Mouse (Mus musculus) stomach, embryonic 14.5 days (tissue): ENCODE results near the gene Timm8a2. TPM values are rescaled to one million over a fixed set of nuclear protein-coding genes. Genes with fewer than 3 reads are reported as not detected.
"Not testable (repeated sequence)": the region's sequence is repeated elsewhere in the genome, so short reads cannot be mapped to it uniquely, and the experiment has no call there.

Experiments
- ATAC-seq: fragments of 200-750 bp; cut with Nextera tagmentation; 2 replicates; pipeline ENCODE4 v1.8.0; 2017; ENCODE audit warnings: low read depth, moderate TSS enrichment; ENCODE audit not compliant: insufficient number of reproducible peaks, insufficient read depth, low FRiP score
- H3K27ac ChIP-seq: fragments of 300-500 bp; sonication (generic); 2 replicates; pipeline ENCODE4 v1.5.1; 2014; ENCODE audit warnings: mild to moderate bottlenecking, low read length, moderate library complexity, mixed read lengths
- H3K27me3 ChIP-seq: fragments of 300-500 bp; sonication (generic); 2 replicates; pipeline ENCODE4 v1.6.1; 2014; ENCODE audit warnings: low read length, control low read depth, mixed read lengths; ENCODE audit not compliant: control insufficient read depth, insufficient read depth
- H3K36me3 ChIP-seq: fragments of 300-500 bp; sonication (generic); 2 replicates; pipeline ENCODE4 v1.6.1; 2014; ENCODE audit warnings: mild to moderate bottlenecking, control low read depth, low read length, moderate library complexity, mixed read lengths; ENCODE audit not compliant: control insufficient read depth, insufficient read depth
- H3K4me1 ChIP-seq: fragments of 300-500 bp; sonication (generic); 2 replicates; pipeline ENCODE4 v1.6.1; 2014; ENCODE audit warnings: low read length, control low read depth, mixed read lengths; ENCODE audit not compliant: control insufficient read depth, insufficient read depth
- H3K4me2 ChIP-seq: fragments of 300-500 bp; sonication (generic); replicated peaks from 2 replicates; pipeline ENCODE4 v1.6.1; 2014; ENCODE audit warnings: low read depth, low read length, control low read depth
- H3K4me3 ChIP-seq: fragments of 300-500 bp; sonication (generic); 2 replicates; pipeline ENCODE4 v1.5.1; 2014; ENCODE audit warnings: low read depth, low read length, control low read depth
- H3K9ac ChIP-seq: fragments of 300-500 bp; sonication (generic); replicated peaks from 2 replicates; pipeline ENCODE4 v1.6.1; 2014; ENCODE audit warnings: low read depth, mild to moderate bottlenecking, control low read depth, low read length, moderate library complexity, mixed read lengths
- H3K9me3 ChIP-seq: fragments of 300-500 bp; sonication (generic); 2 replicates; pipeline ENCODE4 v1.6.1; 2016; ENCODE audit warnings: low read depth, low read length, control low read depth; ENCODE audit not compliant: control insufficient read depth
- WGBS: fragments of 180-500 bp; shearing (Covaris S2); extraction: QIAGEN DNeasy Blood & Tissue Kit; methylation state at CpG from one replicate; pipeline ENCODE4 v1.1.7; 2014; 5-methylcytosine and 5-hydroxymethylcytosine counted together
- polyA plus RNA-seq: library from polyadenylated mRNA; unstranded; fragments of >200 nt; fragmentation: Nextera tagmentation; extraction: Ambion mirVana; gene quantifications from 2 replicates; pipeline ENCODE4 v1.2.1, GENCODE M21; 2014

The Timm8a2 gene
- polyA plus RNA-seq, 1 experiment from 2014 or later: not detected

DNA sequence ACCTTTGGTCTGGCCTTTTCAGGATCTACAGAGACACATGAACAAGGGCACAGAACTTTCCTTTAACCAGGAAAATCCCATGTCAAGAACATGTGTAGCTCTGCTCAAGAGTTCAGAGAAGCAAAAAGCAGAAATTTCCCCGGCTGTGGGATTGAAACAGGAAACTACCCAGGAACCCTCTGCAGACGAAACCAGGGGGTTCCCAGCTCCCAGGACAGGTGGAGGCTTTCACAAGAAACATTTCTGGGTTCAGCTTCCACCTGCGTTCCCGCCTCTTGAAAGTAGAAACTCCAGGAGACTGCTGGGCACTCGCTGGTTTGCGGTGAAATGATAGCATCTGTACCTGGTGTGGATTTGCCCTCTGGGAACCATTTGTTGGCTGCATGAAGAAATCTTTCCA lies 22.4 kb downstream of the Timm8a2 start:
- H3K27me3 ChIP-seq: no peaks in the 10 kb centered on the region
- no peak overlapping the region for H3K9ac ChIP-seq
- no peak for ATAC-seq
- H3K4me1 ChIP-seq: no peaks in the 10 kb centered on the region
- H3K9me3 ChIP-seq: no peaks in the 10 kb centered on the region
- no peaks in the 10 kb centered on the region for H3K36me3 ChIP-seq
- H3K4me3 ChIP-seq: no peak overlapping the region
- H3K27ac ChIP-seq: no peak overlapping the region
- 73% methylated on average over 6 of the region's 6 CpGs for WGBS
- no peak overlapping the region for H3K4me2 ChIP-seq

DNA sequence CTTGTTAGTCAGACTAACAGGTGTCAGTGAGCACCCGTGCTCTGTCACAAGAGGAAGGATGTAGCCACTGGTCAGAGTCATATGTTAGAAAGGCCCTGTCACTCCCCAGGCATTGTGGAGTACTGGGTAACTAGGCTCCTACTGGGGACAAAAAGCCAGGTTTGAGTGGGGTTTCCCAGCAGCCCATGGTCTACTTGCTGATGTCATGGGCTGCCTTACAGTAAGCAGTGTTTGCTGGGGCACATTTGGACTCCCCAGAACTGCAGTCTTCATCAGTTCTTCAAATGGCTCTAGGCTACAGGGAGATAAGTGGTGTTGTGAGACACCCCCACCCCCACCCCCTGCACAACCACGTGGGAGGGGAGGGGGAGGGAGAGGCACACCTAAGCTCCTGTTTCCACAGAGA lies 23.5 kb downstream of the Timm8a2 start:
- Histone ChIP-seq H3K27ac (no peak overlapping the region), H3K9me3 (no peaks in the 10 kb centered on the region), H3K36me3 (no peaks in the 10 kb centered on the region), H3K27me3 (no peaks in the 10 kb centered on the region), H3K4me2 (no peak overlapping the region), H3K9ac (no peak overlapping the region), H3K4me3 (no peak overlapping the region), H3K4me1 (no peaks in the 10 kb centered on the region)
- WGBS: 24% methylated on average over 2 of the region's 2 CpGs
- ATAC-seq: no peak

DNA sequence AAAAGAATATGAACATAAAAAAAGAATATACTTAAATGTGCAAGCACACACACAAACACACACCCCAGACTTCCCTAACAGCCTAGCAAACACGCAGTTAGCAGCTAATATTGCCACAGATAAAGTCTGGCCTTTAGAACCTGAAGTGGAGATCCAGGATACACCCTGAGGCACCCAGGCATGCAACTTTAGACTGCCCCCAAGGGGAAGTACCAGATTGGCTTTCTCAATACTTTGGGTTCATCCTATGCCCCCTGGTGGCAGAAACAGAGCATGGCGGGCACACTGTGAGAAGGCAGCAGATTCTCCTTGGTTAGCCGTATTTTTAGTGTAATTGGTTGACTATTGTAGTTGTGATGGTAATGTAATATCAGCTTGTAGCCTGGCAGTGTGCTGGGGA lies 26.2 kb downstream of the Timm8a2 start:
- Histone ChIP-seq H3K27me3 (no peaks in the 10 kb centered on the region), H3K9me3 (no peaks in the 10 kb centered on the region), H3K4me3 (no peak overlapping the region), H3K4me1 (no peaks in the 10 kb centered on the region), H3K9ac (no peak overlapping the region), H3K27ac (no peak overlapping the region), H3K36me3 (no peaks in the 10 kb centered on the region), H3K4me2 (no peak overlapping the region)
- WGBS: 13% methylated on average over 3 of the region's 3 CpGs
- ATAC-seq: peak; percentile 48

DNA sequence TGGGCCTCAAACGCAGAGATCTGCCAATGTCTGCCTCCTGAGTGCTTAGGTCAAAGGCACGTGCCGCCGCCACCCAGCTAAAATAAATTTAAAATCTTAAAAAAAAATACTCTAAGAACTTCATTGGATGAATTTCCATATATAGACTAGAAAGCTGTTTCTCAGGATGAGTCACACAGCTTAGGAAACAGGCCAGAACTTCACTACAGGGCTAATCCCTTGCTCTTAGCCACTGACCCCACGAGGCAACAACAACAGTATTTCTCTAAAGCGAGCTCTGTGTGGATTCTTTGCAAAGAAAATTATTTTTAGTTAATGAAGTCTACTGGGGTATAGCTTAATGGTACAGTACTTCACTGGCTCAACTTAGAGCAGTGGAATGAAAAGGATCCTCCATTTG lies 26.9 kb downstream of the Timm8a2 start:
- Histone ChIP-seq H3K27me3 (no peaks in the 10 kb centered on the region), H3K9me3 (no peaks in the 10 kb centered on the region), H3K9ac (no peak overlapping the region), H3K4me3 (no peak overlapping the region), H3K36me3 (no peaks in the 10 kb centered on the region), H3K4me2 (no peak overlapping the region), H3K4me1 (no peaks in the 10 kb centered on the region), H3K27ac (no peak overlapping the region)
- 72% methylated on average over 6 of the region's 6 CpGs for WGBS
- ATAC-seq: no peak

DNA sequence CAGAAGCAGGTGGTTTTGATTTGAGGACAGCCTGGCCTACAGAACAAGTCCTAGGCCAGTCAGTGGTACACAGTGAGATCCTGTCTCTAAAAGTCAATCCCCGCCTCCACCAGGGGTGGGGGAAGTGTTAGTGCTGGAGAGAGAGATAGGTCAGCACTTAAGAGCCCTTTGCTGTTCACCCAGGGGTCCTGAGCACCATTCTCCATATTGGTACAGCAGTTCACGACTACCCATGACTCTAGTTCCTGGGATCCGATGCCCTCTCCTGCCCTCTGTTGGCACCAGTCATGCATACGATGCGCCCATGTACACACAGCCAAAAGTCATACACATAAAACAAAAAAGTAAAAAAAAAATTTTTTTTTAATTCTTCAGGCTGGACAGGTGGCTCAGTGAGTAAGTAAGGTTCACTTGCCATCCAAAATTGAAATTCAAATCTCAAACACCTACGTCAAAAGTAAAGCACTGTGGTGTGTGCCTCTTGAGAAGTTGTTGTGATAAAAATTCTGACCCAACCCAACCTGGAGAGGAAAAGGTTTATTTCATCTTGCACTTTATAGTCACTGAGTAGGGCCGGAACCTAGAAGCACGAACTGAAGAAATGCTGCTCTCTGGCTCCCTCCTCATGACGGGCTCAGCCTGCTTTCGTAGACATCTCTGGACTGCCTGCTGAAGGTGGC lies 28.1 kb downstream of the Timm8a2 start:
- H3K27me3 ChIP-seq: no peaks in the 10 kb centered on the region
- no peak overlapping the region for H3K9ac ChIP-seq
- no peak overlapping the region for H3K4me2 ChIP-seq
- H3K4me3 ChIP-seq: no peak overlapping the region
- ATAC-seq: no peak
- H3K27ac ChIP-seq: no peak overlapping the region
- H3K9me3 ChIP-seq: no peaks in the 10 kb centered on the region
- no peaks in the 10 kb centered on the region for H3K36me3 ChIP-seq
- no peaks in the 10 kb centered on the region for H3K4me1 ChIP-seq
- WGBS: 84% methylated on average over 10 of the region's 10 CpGs

DNA sequence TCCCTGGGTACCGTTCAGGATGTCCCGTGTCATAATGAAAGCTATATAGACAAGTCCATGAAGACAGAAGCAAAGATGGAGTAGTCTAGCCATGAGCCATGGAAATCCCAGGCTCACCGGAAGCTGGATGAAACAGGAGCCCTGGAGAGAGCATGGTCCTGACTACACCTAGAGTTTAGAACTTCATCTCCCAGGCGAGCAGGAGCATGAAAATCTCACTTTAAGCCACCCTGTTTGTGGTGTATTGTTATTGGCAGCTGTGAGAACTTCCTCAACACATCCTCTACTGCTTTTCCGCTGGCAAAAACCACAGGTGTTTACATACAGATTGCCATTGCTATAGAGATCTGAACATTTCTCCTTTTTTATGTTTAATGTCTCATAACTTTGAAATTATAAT lies 29.1 kb downstream of the Timm8a2 start:
- Histone ChIP-seq H3K9ac (no peak overlapping the region), H3K4me1 (no peaks in the 10 kb centered on the region), H3K9me3 (no peaks in the 10 kb centered on the region), H3K4me2 (no peak overlapping the region), H3K27ac (no peak overlapping the region), H3K27me3 (no peaks in the 10 kb centered on the region), H3K36me3 (no peaks in the 10 kb centered on the region), H3K4me3 (no peak overlapping the region)
- 76% methylated on average over 5 of the region's 5 CpGs for WGBS
- no peak for ATAC-seq

DNA sequence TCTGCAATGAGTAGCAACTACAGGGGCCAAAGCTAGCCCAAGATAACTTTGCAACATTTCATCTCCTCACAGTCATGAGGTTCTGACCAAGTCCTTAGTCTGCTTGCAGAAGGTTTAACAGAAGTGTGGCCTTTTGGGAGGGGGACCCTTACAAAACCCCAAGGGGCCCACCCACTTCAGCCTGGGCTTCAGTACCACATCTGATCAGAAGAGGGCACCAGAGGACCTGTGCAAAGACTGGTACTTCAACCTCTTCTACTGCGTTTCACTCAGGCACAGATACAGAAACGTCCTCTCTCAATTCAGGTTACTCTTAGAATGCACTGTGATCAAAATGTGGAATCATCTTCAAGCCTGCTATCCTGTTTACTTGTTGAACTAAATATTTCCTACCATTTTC lies 30.0 kb downstream of the Timm8a2 start:
- ATAC-seq: no peak
- Histone ChIP-seq H3K27ac (no peak overlapping the region), H3K27me3 (no peaks in the 10 kb centered on the region), H3K9ac (no peak overlapping the region), H3K36me3 (no peaks in the 10 kb centered on the region), H3K4me2 (no peak overlapping the region), H3K4me1 (no peaks in the 10 kb centered on the region; the same call in 1 of the 2 replicates), H3K9me3 (no peaks in the 10 kb centered on the region), H3K4me3 (no peak overlapping the region)
- 4% methylated on average over 2 of the region's 2 CpGs for WGBS

DNA sequence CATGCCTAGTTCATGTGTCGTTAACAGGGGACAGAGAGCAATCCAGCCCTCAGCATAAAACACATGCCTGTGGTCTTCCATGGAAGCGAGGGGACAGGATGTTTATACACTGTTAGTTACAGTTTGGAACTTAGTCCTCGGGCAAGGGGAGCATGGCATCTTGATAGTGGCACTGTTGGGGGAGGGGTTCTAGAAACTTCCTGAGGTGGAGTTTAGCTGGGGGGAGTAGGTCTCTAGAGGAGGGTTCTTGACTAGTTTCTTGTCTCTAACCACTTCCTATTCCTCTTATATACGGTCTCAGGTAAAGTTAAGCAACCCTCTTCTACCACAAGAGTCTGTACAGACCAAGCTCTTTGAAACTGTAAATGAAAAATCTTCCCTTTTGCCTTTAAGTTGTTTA lies 31.8 kb downstream of the Timm8a2 start:
- Histone ChIP-seq H3K4me1 (peaks cover 3% of the 10 kb centered on the region), H3K4me2 (no peak overlapping the region), H3K9me3 (no peaks in the 10 kb centered on the region), H3K27ac (no peak overlapping the region), H3K36me3 (no peaks in the 10 kb centered on the region), H3K27me3 (no peaks in the 10 kb centered on the region), H3K4me3 (no peak overlapping the region), H3K9ac (no peak overlapping the region)
- no peak for ATAC-seq
- 60% methylated on average over 4 of the region's 4 CpGs for WGBS

DNA sequence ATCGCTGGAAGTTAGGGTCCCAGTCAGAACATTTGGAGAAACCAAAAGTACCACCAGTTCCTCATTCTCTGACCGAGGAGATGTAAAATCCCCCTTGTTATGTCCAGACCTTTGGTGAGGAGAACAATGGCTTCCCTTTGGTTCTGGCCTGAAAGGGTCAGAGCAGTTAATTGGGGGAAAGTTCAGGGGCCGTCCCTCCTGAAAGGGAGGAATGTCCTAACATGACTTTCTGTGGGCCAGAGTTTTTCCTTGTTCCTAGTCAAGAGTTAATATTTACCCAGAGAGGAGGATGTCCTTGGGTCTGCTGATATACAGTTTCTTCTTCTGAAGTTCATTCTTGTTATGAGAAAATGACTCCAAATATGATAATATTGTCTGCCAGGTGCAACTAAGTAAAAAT lies 33.6 kb downstream of the Timm8a2 start:
- WGBS: 68% methylated on average over 3 of the region's 3 CpGs
- H3K4me1 ChIP-seq, H3K9me3 ChIP-seq, H3K27me3 ChIP-seq, H3K27ac ChIP-seq, H3K36me3 ChIP-seq, H3K4me2 ChIP-seq, ATAC-seq, H3K4me3 ChIP-seq, H3K9ac ChIP-seq: not testable (repeated sequence)
